Mouse (Mus musculus) left cerebral cortex, postnatal 36 days (tissue): Measurements from ENCODE around the gene Zfyve19. TPM values are rescaled to one million over a fixed set of nuclear protein-coding genes. Genes with fewer than 3 reads are reported as not detected.

Experiments used
- DNase-seq, 2 experiments: peaks; one replicate each; pipeline ENCODE4 v3.0.0; 2021 to 2022; ENCODE audit warnings: low spot score in 2 of 2, mixed read lengths in 1 of 2
- intact Hi-C: fragments of 180-260 bp; cut with DNase I; formaldehyde crosslinking; loops from one replicate; pipeline ENCODE4 v1.15.1; 2025
- total RNA-seq, 2 experiments: library from RNA; stranded (reverse); gene quantifications; 2 replicates each; pipeline ENCODE4 v1.2.3; 2021

Zfyve19 gene
- total RNA-seq, 2 experiments from 2014 or later = 34.9 TPM

- no peak for DNase-seq
Observed at GRCm38 (mm10) chr2:119245246-119245645, 36.8 kb downstream of the Zfyve19 start.

GRCm38 (mm10) chr2:119247904-119248303 lies 39.5 kb downstream of the Zfyve19 start:
- intact Hi-C loops = no loop called here
- no peak for DNase-seq

More at GRCm38 (mm10) chr2:119245246-119245645, 36.8 kb downstream of the Zfyve19 start:
- intact Hi-C loops = no loop called here

- intact Hi-C loops = loop anchor here (2.0 kb wide), 1 partner anchor 39 kb away; the partner anchor contains the start of gene Vps18
- DNase-seq = no peak
Observed at GRCm38 (mm10) chr2:119249592-119250061, 41.2 kb downstream of the Zfyve19 start.

- no peak for DNase-seq
- intact Hi-C loops = loop anchor here (2.0 kb wide), 1 partner anchor 38 kb away; the partner anchor contains the start of gene Vps18
Observed at GRCm38 (mm10) chr2:119250377-119250776, 42.0 kb downstream of the Zfyve19 start.

- peak; percentile 71 to 72 for DNase-seq
- intact Hi-C loops = loop anchor here (2.0 kb wide), 1 partner anchor 38 kb away; the partner anchor contains the start of gene Vps18
Observed at GRCm38 (mm10) chr2:119250826-119251478, 42.5 kb downstream of the Zfyve19 start.

- no peak for DNase-seq
- intact Hi-C loops = no loop called here
Observed at GRCm38 (mm10) chr2:119254976-119255375, 46.6 kb downstream of the Zfyve19 start.

- intact Hi-C loops = no loop called here
- no peak for DNase-seq
Observed at GRCm38 (mm10) chr2:119260518-119260917, 52.1 kb downstream of the Zfyve19 start.

GRCm38 (mm10) chr2:119261326-119261725 lies 52.9 kb downstream of the Zfyve19 start:
- intact Hi-C loops = no loop called here
- no peak for DNase-seq

GRCm38 (mm10) chr2:119262978-119263377 lies 54.6 kb downstream of the Zfyve19 start:
- intact Hi-C loops = no loop called here
- no peak for DNase-seq

- no peak for DNase-seq
- intact Hi-C loops = no loop called here
Observed at GRCm38 (mm10) chr2:119263813-119264212, 55.4 kb downstream of the Zfyve19 start.

Other genes starting within 250 kb of the Zfyve19 start
- 10 to 100 TPM; 50.2 to 52.7 TPM for gene Ccdc32, start 179.2 kb upstream of the Zfyve19 start, total RNA-seq
- gene Rpusd2, start 173.8 kb upstream of the Zfyve19 start, total RNA-seq = 1 to 10 TPM; 8.0 to 8.4 TPM
- 1 to 10 TPM in 1 of 2 experiments, under 1 TPM in 1; 0.16 to 1.2 TPM for gene Knl1, start 161.5 kb upstream of the Zfyve19 start, total RNA-seq
- gene Rad51, start 95.8 kb upstream of the Zfyve19 start, total RNA-seq = 1 to 10 TPM in 1 of 2 experiments, under 1 TPM in 1; 0.57 to 1.5 TPM
- 10 to 100 TPM; 53.4 to 58.1 TPM for gene Rmdn3, start 51.6 kb upstream of the Zfyve19 start, total RNA-seq
- not detected for gene Gchfr, start 40.8 kb upstream of the Zfyve19 start, total RNA-seq
- not detected for gene Gm14137, start 34.1 kb upstream of the Zfyve19 start, total RNA-seq
- 10 to 100 TPM; 16.4 to 16.6 TPM for gene Dnajc17, start 178 bp downstream of the Zfyve19 start, total RNA-seq
- gene Ppp1r14d, start 21.3 kb downstream of the Zfyve19 start, total RNA-seq = not detected
- gene Spint1, start 28.7 kb downstream of the Zfyve19 start, total RNA-seq = 1 to 10 TPM in 1 of 2 experiments, under 1 TPM in 1; 0.76 to 1.3 TPM
- gene Rhov, start 62.7 kb downstream of the Zfyve19 start, total RNA-seq = 10 to 100 TPM in 1 of 2 experiments, 1 to 10 TPM in 1; 7.9 to 10.9 TPM
- 10 to 100 TPM; 47.7 to 50.1 TPM for gene Vps18, start 80.1 kb downstream of the Zfyve19 start, total RNA-seq
- 1 to 10 TPM; 3.2 to 3.8 TPM for gene Dll4, start 117.2 kb downstream of the Zfyve19 start, total RNA-seq
- gene Chac1, start 142.6 kb downstream of the Zfyve19 start, total RNA-seq = 1 to 10 TPM; 8.2 to 8.9 TPM